Mouse (Mus musculus): ENCODE measurements around the gene Ccdc18.

DNA sequence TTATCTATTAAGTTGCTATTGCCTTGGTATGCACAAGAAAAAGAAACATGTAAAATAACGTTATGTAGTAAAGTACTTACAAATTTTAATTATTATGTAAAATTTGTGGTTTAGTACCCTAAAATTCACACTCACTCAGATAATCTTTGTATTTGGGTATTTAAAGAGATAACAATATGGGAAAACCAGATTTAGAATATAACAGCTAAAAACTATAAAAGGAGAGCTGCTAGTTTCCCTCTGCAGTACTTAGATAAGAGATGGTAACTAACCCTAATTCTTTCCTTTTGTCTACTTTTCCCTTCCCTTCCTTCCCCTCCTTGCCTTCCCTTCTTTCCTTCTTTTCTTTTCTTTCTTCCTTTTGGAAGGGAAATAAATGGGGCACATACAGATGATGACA lies 19.9 kb downstream of the Ccdc18 start:
- TF ChIP-seq CTCF (IDR thresholded peaks at IDR 0.05; ENCODE audit: borderline replicate concordance, insufficient read depth, low read length) (no peak), POLR2A (IDR thresholded peaks at IDR 0.05; ENCODE audit: low read depth, low read length) (no peak)
